Mouse (Mus musculus): ENCODE data around the gene Vhl. TPM values are rescaled to one million over a fixed set of nuclear protein-coding genes. Genes with fewer than 3 reads are reported as not detected.

Vhl gene
- polyA plus RNA-seq, 1 experiment from 2014 or later: 56.2 TPM

DNA sequence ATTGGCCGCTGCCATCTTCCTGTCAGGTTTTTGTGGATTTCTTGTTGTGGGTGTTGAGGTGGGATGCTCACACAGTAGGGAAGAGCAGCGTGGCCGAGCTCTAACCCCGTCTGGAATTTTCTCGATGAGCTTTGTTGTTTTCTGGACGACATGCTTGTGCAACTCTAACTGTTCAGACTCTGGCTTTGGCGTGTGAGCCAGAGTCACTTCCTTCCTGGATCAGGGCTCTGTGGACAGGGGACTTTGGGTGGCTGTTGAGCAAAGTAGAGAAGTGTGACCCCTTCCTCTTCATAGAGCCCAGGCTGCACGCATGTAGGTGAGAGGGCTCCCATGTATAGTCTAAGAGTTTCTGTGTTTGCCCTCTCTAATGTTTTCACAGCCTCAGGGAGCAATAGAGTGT is 30.3 kb downstream of the Vhl start:
- no peak for ATAC-seq (ENCODE audit: insufficient number of reproducible peaks, insufficient read depth, low FRiP score, low TSS enrichment)
- Histone ChIP-seq H3K4me2 (replicated peaks) (no peak overlapping the region), H3K27ac (no peak overlapping the region), H3K4me1 (no peaks in the 10 kb centered on the region), H3K27me3 (no peaks in the 10 kb centered on the region), H3K9ac (no peak overlapping the region), H3K36me3 (no peaks in the 10 kb centered on the region), H3K4me3 (no peak overlapping the region), H3K9me3 (no peaks in the 10 kb centered on the region)
- WGBS: 82% methylated on average over 8 of the region's 8 CpGs

- Histone ChIP-seq H3K4me3 (no peak overlapping the region), H3K27ac (no peak overlapping the region), H3K4me2 (replicated peaks) (no peak overlapping the region), H3K4me1 (no peaks in the 10 kb centered on the region), H3K9ac (no peak overlapping the region), H3K27me3 (no peaks in the 10 kb centered on the region), H3K36me3 (no peaks in the 10 kb centered on the region), H3K9me3 (no peaks in the 10 kb centered on the region)
- WGBS: 75% methylated on average over 16 of the region's 16 CpGs
- no peak for ATAC-seq (ENCODE audit: insufficient number of reproducible peaks, insufficient read depth, low FRiP score, low TSS enrichment)
These were observed 31.1 kb downstream of the Vhl start for GRCm38 (mm10) chr6:113654753-113655397.

- no peak for ATAC-seq (ENCODE audit: insufficient number of reproducible peaks, insufficient read depth, low FRiP score, low TSS enrichment)
- H3K4me1 ChIP-seq: no peaks in the 10 kb centered on the region; the same call in 1 of the 2 replicates
- WGBS: 88% methylated on average over 3 of the region's 3 CpGs
- H3K4me2 ChIP-seq (replicated peaks): no peak overlapping the region
- H3K27me3 ChIP-seq: no peaks in the 10 kb centered on the region
- H3K9ac ChIP-seq: no peak overlapping the region
- no peak overlapping the region for H3K27ac ChIP-seq
- no peaks in the 10 kb centered on the region for H3K9me3 ChIP-seq
- H3K36me3 ChIP-seq: no peaks in the 10 kb centered on the region
- H3K4me3 ChIP-seq: no peak overlapping the region
These were observed 31.7 kb downstream of the Vhl start for GRCm38 (mm10) chr6:113655475-113655874.

DNA sequence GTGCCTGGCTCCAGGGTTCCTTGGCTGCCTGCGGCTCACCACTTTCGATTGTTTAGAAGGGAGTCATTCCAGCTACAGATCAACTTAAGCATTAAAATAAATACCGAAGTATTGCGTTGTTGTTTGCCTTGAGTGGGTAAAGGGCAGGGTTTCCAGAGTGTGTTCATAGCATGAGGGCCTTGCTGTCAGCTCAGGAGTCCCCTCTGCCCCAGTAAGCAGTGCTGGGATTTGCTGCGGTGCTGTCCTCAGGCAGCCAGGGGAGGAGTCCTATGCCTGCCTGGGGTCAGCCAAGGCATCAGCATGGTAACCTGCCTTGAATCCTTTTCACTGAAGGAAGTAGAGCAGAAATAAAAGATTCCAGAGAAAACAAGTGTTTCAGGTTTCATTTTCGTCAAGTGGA is 33.1 kb downstream of the Vhl start:
- H3K9ac ChIP-seq: no peak overlapping the region
- no peaks in the 10 kb centered on the region for H3K27me3 ChIP-seq
- no peaks in the 10 kb centered on the region for H3K36me3 ChIP-seq
- 79% methylated on average over 6 of the region's 6 CpGs for whole genome bisulfite sequencing
- no peaks in the 10 kb centered on the region for H3K9me3 ChIP-seq
- peaks cover 11% of the 10 kb centered on the region for H3K4me1 ChIP-seq
- H3K27ac ChIP-seq: no peak overlapping the region
- H3K4me2 ChIP-seq (replicated peaks): no peak overlapping the region
- ATAC-seq (ENCODE audit: insufficient number of reproducible peaks, insufficient read depth, low FRiP score, low TSS enrichment): no peak
- H3K4me3 ChIP-seq: no peak overlapping the region

DNA sequence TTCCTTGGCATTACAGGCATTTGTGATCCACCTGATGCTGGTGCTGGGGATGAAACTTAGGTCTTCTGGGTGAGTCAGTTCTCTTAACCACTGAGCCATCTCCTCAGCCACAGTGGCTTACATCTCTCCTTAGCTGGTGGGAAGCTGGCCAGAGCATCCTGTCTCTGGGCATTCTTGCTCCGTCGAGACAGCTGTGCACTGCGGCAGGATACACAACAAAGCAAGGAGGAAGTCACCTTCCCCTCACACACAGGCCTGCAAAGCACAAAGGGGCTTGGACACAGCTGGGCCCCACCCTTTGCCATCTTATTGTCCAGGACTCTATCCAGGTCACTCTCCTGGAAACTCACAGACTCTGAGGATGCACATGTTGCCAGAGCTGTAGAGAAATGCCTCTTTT is 34.5 kb downstream of the Vhl start:
- no peaks in the 10 kb centered on the region for H3K9me3 ChIP-seq
- no peak for ATAC-seq (ENCODE audit: insufficient number of reproducible peaks, insufficient read depth, low FRiP score, low TSS enrichment)
- H3K36me3 ChIP-seq: no peaks in the 10 kb centered on the region
- H3K4me3 ChIP-seq: no peak overlapping the region
- WGBS: 59% methylated on average over 3 of the region's 3 CpGs
- H3K4me1 ChIP-seq: peaks cover 11% of the 10 kb centered on the region
- no peak overlapping the region for H3K9ac ChIP-seq
- H3K27ac ChIP-seq: no peak overlapping the region
- H3K4me2 ChIP-seq (replicated peaks): no peak overlapping the region
- H3K27me3 ChIP-seq: no peaks in the 10 kb centered on the region

GRCm38 (mm10) chr6:113659648-113660491 is 36.1 kb downstream of the Vhl start:
- Histone ChIP-seq H3K9ac (no peak overlapping the region), H3K4me1 (peaks cover 11% of the 10 kb centered on the region), H3K36me3 (no peaks in the 10 kb centered on the region), H3K4me3 (no peak overlapping the region), H3K4me2 (replicated peaks) (no peak overlapping the region), H3K9me3 (no peaks in the 10 kb centered on the region), H3K27me3 (no peaks in the 10 kb centered on the region), H3K27ac (no peak overlapping the region)
- no peak for ATAC-seq (ENCODE audit: insufficient number of reproducible peaks, insufficient read depth, low FRiP score, low TSS enrichment)
- 78% methylated on average over 8 of the region's 8 CpGs for WGBS

GRCm38 (mm10) chr6:113660492-113661352 is 37.0 kb downstream of the Vhl start:
- ATAC-seq (ENCODE audit: insufficient number of reproducible peaks, insufficient read depth, low FRiP score, low TSS enrichment): no peak
- Histone ChIP-seq H3K27ac (no peak overlapping the region), H3K36me3 (no peaks in the 10 kb centered on the region), H3K27me3 (no peaks in the 10 kb centered on the region), H3K4me2 (replicated peaks) (no peak overlapping the region), H3K9ac (no peak overlapping the region), H3K9me3 (no peaks in the 10 kb centered on the region), H3K4me3 (no peak overlapping the region), H3K4me1 (peaks cover 11% of the 10 kb centered on the region)
- WGBS: 64% methylated on average over 14 of the region's 14 CpGs

- Histone ChIP-seq H3K4me2 (replicated peaks) (no peak overlapping the region), H3K36me3 (no peaks in the 10 kb centered on the region), H3K4me1 (peaks cover 11% of the 10 kb centered on the region), H3K9ac (no peak overlapping the region), H3K27me3 (no peaks in the 10 kb centered on the region), H3K27ac (no peak overlapping the region), H3K4me3 (no peak overlapping the region), H3K9me3 (0 out of 2 replicates have a peak, but pooled peaks cover 4% of the 10 kb centered on the region)
- no peak for ATAC-seq (ENCODE audit: insufficient number of reproducible peaks, insufficient read depth, low FRiP score, low TSS enrichment)
- 41% methylated on average over 12 of the region's 12 CpGs for WGBS
These were observed 37.8 kb downstream of the Vhl start for GRCm38 (mm10) chr6:113661353-113662241.

- H3K4me3 ChIP-seq: no peak overlapping the region
- H3K27me3 ChIP-seq: no peaks in the 10 kb centered on the region
- WGBS: 93% methylated on average over 8 of the region's 8 CpGs
- H3K4me2 ChIP-seq (replicated peaks): no peak overlapping the region
- no peak overlapping the region for H3K27ac ChIP-seq
- no peak overlapping the region for H3K9ac ChIP-seq
- no peaks in the 10 kb centered on the region for H3K36me3 ChIP-seq
- H3K9me3 ChIP-seq: 0 out of 2 replicates have a peak, but pooled peaks cover 4% of the 10 kb centered on the region
- no peak for ATAC-seq (ENCODE audit: insufficient number of reproducible peaks, insufficient read depth, low FRiP score, low TSS enrichment)
- H3K4me1 ChIP-seq: peaks cover 14% of the 10 kb centered on the region
These were observed 39.4 kb downstream of the Vhl start for GRCm38 (mm10) chr6:113662964-113663700.

- 87% methylated on average over 7 of the region's 7 CpGs for WGBS
- peaks cover 24% of the 10 kb centered on the region for H3K4me1 ChIP-seq
- H3K27me3 ChIP-seq: no peaks in the 10 kb centered on the region
- H3K36me3 ChIP-seq: no peaks in the 10 kb centered on the region
- no peak overlapping the region for H3K4me2 ChIP-seq (replicated peaks)
- H3K9ac ChIP-seq: no peak overlapping the region
- H3K4me3 ChIP-seq: no peak overlapping the region
- H3K27ac ChIP-seq: no peak overlapping the region
- no peak for ATAC-seq (ENCODE audit: insufficient number of reproducible peaks, insufficient read depth, low FRiP score, low TSS enrichment)
- H3K9me3 ChIP-seq: 0 out of 2 replicates have a peak, but pooled peaks cover 4% of the 10 kb centered on the region
These were observed 40.5 kb downstream of the Vhl start for GRCm38 (mm10) chr6:113664305-113664704.

Measured in embryonic facial prominence, embryonic 12.5 days (tissue).